Mouse (Mus musculus): ENCODE data around the gene Bcl7c. TPM values are rescaled to one million over a fixed set of nuclear protein-coding genes. Genes with fewer than 3 reads are reported as not detected.

Bcl7c gene
- polyA plus RNA-seq, 1 experiment = 132 TPM

GRCm38 (mm10) chr7:127661833-127662232, 46.9 kb downstream of the Bcl7c start:
- TF ChIP-seq MYOG (IDR thresholded peaks at IDR 0.05; ENCODE audit: control insufficient read depth, extremely low read depth, insufficient read length) = no peak
- H3K4me3 ChIP-seq (ENCODE audit: insufficient read depth, poor library complexity, severe bottlenecking) = no peak overlapping the region
- H3K79me3 ChIP-seq (ENCODE audit: low read depth) = no peaks in the 10 kb centered on the region
- H3K27me3 ChIP-seq (ENCODE audit: control insufficient read depth, insufficient read depth, insufficient read length) = no peaks in the 10 kb centered on the region
- no peaks in the 10 kb centered on the region for H3K36me3 ChIP-seq (ENCODE audit: control insufficient read depth, insufficient read depth)
- H3ac ChIP-seq (ENCODE audit: control insufficient read depth, insufficient read length, low read depth) = no peak overlapping the region
- no peaks in the 10 kb centered on the region for H3K79me2 ChIP-seq (ENCODE audit: control insufficient read depth, insufficient read depth)

DNA sequence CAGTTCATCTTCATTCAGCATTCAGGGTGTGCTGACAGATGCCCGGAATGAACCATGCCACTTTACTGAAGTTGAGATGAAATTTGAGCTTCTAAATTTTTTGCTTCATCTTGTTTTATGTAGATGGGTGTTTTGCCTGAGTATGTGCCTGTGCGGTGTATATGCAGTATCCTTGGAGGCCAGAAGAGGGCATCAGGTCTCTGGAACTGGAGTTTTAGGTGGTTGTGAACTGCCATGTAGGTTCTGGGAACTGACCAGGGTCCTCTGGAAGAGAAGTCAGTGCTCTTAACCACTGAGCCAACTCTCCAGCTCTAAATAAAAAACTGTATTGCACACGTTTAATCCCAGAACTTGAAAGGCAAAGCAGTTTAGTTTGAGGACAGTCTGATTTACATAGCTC, 47.9 kb downstream of the Bcl7c start:
- Histone ChIP-seq H3ac (ENCODE audit: control insufficient read depth, insufficient read length, low read depth) (no peak overlapping the region), H3K36me3 (ENCODE audit: control insufficient read depth, insufficient read depth) (no peaks in the 10 kb centered on the region), H3K79me3 (ENCODE audit: low read depth) (no peaks in the 10 kb centered on the region), H3K79me2 (ENCODE audit: control insufficient read depth, insufficient read depth) (no peaks in the 10 kb centered on the region), H3K4me3 (ENCODE audit: insufficient read depth, poor library complexity, severe bottlenecking) (no peak overlapping the region), H3K27me3 (ENCODE audit: control insufficient read depth, insufficient read depth, insufficient read length) (no peaks in the 10 kb centered on the region)
- no peak for TF ChIP-seq USF1 (IDR thresholded peaks at IDR 0.05; ENCODE audit: low read depth)
- TF ChIP-seq MYOG (IDR thresholded peaks at IDR 0.05; ENCODE audit: control insufficient read depth, extremely low read depth, insufficient read length) = no peak
- TF ChIP-seq CTCF (IDR thresholded peaks at IDR 0.05; ENCODE audit: control insufficient read depth, insufficient read depth, insufficient read length) = no peak
- TF ChIP-seq MYOD1 (IDR thresholded peaks at IDR 0.05; ENCODE audit: control insufficient read depth, insufficient read length, low read depth) = no peak
- TF ChIP-seq MAX (IDR thresholded peaks at IDR 0.05) = no peak
- TF ChIP-seq CEBPB (IDR thresholded peaks at IDR 0.05; ENCODE audit: low read depth) = no peak

DNA sequence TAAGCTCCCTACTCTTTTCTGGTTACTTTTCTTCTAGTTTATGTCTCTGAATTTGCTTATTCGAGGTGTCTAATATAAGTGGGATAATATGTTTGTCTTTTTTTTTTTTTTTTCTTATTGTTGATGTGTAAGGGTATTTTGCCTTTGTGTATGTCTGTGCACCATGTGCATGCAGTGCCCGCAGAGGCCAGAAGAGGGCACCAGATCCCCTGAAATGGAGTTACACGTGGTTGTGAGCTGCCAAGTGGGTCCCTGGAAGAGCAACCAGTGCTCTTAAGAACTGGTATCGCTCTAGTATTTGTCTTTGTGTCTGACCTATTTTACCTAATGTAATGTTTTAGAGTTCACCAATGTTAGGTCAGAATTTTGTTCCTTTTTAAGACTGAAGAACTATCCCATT, 51.8 kb downstream of the Bcl7c start:
- peak; percentile 62 for TF ChIP-seq CTCF (IDR thresholded peaks at IDR 0.05; ENCODE audit: control insufficient read depth, insufficient read depth, insufficient read length)
- TF ChIP-seq MAX (IDR thresholded peaks at IDR 0.05) = peak; percentile 88
- no peak for TF ChIP-seq FOSL1 (IDR thresholded peaks at IDR 0.05; ENCODE audit: insufficient read depth, low read length, poor library complexity, severe bottlenecking)
- Histone ChIP-seq H3K79me3 (ENCODE audit: low read depth) (no peaks in the 10 kb centered on the region), H3K4me3 (ENCODE audit: insufficient read depth, poor library complexity, severe bottlenecking) (no peak overlapping the region), H3K79me2 (ENCODE audit: control insufficient read depth, insufficient read depth) (no peaks in the 10 kb centered on the region), H3K27me3 (ENCODE audit: control insufficient read depth, insufficient read depth, insufficient read length) (peaks cover 3% of the 10 kb centered on the region), H3ac (ENCODE audit: control insufficient read depth, insufficient read length, low read depth) (no peak overlapping the region), H3K36me3 (ENCODE audit: control insufficient read depth, insufficient read depth) (no peaks in the 10 kb centered on the region)

DNA sequence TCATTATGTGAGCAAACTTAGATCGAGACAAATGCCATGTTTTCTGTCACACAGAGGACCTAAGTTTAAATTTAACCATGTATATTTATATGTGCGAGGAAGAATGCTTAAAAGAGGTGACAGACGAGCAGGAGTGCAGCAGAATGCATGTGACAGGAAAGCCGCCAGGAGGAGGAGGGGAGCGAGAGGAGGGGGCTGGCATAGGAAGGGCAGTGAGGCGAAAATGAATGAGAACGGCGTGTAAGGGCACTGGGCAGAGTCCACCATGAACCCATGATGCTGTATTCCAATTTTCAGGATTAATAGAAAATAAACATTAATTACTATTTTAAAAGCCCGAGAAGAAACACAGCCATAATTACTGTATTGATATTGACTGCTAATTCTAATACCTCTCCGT, 54.4 kb downstream of the Bcl7c start:
- H3K79me2 ChIP-seq (ENCODE audit: control insufficient read depth, insufficient read depth) = no peaks in the 10 kb centered on the region
- no peak overlapping the region for H3ac ChIP-seq (ENCODE audit: control insufficient read depth, insufficient read length, low read depth)
- TF ChIP-seq FOSL1 (IDR thresholded peaks at IDR 0.05; ENCODE audit: insufficient read depth, low read length, poor library complexity, severe bottlenecking) = no peak
- TF ChIP-seq MAX (IDR thresholded peaks at IDR 0.05) = no peak
- TF ChIP-seq CTCF (IDR thresholded peaks at IDR 0.05; ENCODE audit: control insufficient read depth, insufficient read depth, insufficient read length) = no peak
- no peak for TF ChIP-seq CEBPB (IDR thresholded peaks at IDR 0.05; ENCODE audit: low read depth)
- TF ChIP-seq MYOG (IDR thresholded peaks at IDR 0.05; ENCODE audit: control insufficient read depth, extremely low read depth, insufficient read length) = no peak
- TF ChIP-seq MYOD1 (IDR thresholded peaks at IDR 0.05; ENCODE audit: control insufficient read depth, insufficient read length, low read depth) = no peak
- TF ChIP-seq USF1 (IDR thresholded peaks at IDR 0.05; ENCODE audit: low read depth) = no peak
- H3K79me3 ChIP-seq (ENCODE audit: low read depth) = no peaks in the 10 kb centered on the region
- H3K27me3 ChIP-seq (ENCODE audit: control insufficient read depth, insufficient read depth, insufficient read length) = peaks cover 12% of the 10 kb centered on the region
- no peak overlapping the region for H3K4me3 ChIP-seq (ENCODE audit: insufficient read depth, poor library complexity, severe bottlenecking)
- no peaks in the 10 kb centered on the region for H3K36me3 ChIP-seq (ENCODE audit: control insufficient read depth, insufficient read depth)

DNA sequence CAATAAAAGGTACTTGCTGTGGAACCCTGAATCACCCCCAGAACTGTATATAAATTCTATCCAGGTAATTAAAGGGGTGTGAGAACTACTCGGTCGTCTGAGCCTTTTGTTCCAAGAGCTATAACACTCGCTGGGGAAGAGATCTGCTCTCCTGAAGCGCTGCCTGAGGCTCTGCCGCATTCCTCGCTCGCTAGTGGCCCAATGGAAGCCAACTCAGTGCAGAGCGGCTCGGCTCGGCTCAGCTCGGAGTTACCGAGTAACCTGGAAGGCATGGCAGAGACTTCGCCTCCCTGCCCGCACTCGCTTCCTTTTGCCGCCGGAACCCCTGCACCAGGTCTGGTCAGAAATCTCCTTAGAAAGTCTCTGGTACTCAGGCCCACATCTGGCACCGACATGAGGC, 56.7 kb downstream of the Bcl7c start:
- peaks cover 12% of the 10 kb centered on the region for H3K27me3 ChIP-seq (ENCODE audit: control insufficient read depth, insufficient read depth, insufficient read length)
- no peaks in the 10 kb centered on the region for H3K79me3 ChIP-seq (ENCODE audit: low read depth)
- no peaks in the 10 kb centered on the region for H3K79me2 ChIP-seq (ENCODE audit: control insufficient read depth, insufficient read depth)
- H3K36me3 ChIP-seq (ENCODE audit: control insufficient read depth, insufficient read depth) = no peaks in the 10 kb centered on the region
- TF ChIP-seq MYOD1 (IDR thresholded peaks at IDR 0.05; ENCODE audit: control insufficient read depth, insufficient read length, low read depth) (no peak), MYOG (IDR thresholded peaks at IDR 0.05; ENCODE audit: control insufficient read depth, extremely low read depth, insufficient read length) (no peak), CTCF (IDR thresholded peaks at IDR 0.05; ENCODE audit: control insufficient read depth, insufficient read depth, insufficient read length) (no peak), MAX (IDR thresholded peaks at IDR 0.05) (no peak), CEBPB (IDR thresholded peaks at IDR 0.05; ENCODE audit: low read depth) (no peak), USF1 (IDR thresholded peaks at IDR 0.05; ENCODE audit: low read depth) (no peak), FOSL1 (IDR thresholded peaks at IDR 0.05; ENCODE audit: insufficient read depth, low read length, poor library complexity, severe bottlenecking) (no peak)
- H3ac ChIP-seq (ENCODE audit: control insufficient read depth, insufficient read length, low read depth) = no peak overlapping the region
- no peak overlapping the region for H3K4me3 ChIP-seq (ENCODE audit: insufficient read depth, poor library complexity, severe bottlenecking)

- H3K4me3 ChIP-seq (ENCODE audit: insufficient read depth, poor library complexity, severe bottlenecking) = no peak overlapping the region
- H3ac ChIP-seq (ENCODE audit: control insufficient read depth, insufficient read length, low read depth) = no peak overlapping the region
- H3K79me2 ChIP-seq (ENCODE audit: control insufficient read depth, insufficient read depth) = no peaks in the 10 kb centered on the region
- peaks cover 12% of the 10 kb centered on the region for H3K27me3 ChIP-seq (ENCODE audit: control insufficient read depth, insufficient read depth, insufficient read length)
- H3K79me3 ChIP-seq (ENCODE audit: low read depth) = no peaks in the 10 kb centered on the region
- H3K36me3 ChIP-seq (ENCODE audit: control insufficient read depth, insufficient read depth) = no peaks in the 10 kb centered on the region
- TF ChIP-seq CTCF (IDR thresholded peaks at IDR 0.05; ENCODE audit: control insufficient read depth, insufficient read depth, insufficient read length) (no peak), FOSL1 (IDR thresholded peaks at IDR 0.05; ENCODE audit: insufficient read depth, low read length, poor library complexity, severe bottlenecking) (no peak), USF1 (IDR thresholded peaks at IDR 0.05; ENCODE audit: low read depth) (no peak), MYOG (IDR thresholded peaks at IDR 0.05; ENCODE audit: control insufficient read depth, extremely low read depth, insufficient read length) (no peak), MYOD1 (IDR thresholded peaks at IDR 0.05; ENCODE audit: control insufficient read depth, insufficient read length, low read depth) (no peak), CEBPB (IDR thresholded peaks at IDR 0.05; ENCODE audit: low read depth) (no peak), MAX (IDR thresholded peaks at IDR 0.05) (no peak)
These were observed 57.1 kb downstream of the Bcl7c start for GRCm38 (mm10) chr7:127651624-127652023.

Data from C2C12 (cell line).